Mouse (Mus musculus): Measurements from ENCODE around the gene Tvp23b.

Gene Tvp23b

DNA sequence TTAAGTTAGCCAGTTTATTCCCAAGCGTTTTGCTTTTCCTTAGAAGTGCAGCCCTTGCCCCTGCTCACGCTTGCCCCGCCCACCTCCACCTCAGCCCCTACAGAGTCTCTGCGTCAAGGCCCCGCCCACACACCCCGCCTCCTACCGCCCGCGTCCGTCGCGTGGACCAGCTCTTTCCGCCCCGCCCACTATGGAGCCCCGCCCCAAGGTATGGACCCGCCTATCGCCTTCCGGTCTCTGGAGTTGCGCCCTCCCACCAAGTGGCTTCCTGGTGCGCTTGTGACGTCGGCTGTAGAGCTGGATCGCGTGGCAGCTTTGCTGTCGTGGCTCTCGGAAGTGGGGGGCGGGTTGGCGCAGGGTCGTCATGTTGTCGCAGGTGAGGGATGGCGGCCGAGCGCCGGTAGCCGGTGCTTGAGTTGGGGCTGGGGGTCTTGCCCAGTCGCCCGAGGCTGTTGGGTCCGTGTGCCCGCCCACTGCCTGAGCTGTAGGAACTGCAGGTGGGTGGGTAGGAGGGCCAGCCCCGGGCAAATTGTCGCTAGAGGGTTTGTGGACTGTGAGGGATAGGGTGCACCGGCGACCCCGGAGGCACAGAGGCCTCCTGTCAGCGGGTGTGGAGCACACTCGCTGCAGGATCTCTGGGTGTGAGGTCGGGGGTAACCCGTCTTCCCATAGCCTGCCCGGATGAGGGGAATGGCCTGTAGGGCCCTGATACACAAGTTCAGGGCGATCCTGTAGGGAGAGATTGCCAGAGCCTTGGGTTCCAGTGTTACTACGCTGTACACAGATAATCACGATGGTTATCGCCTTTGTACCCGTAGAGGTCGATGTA is at the start of gene Tvp23b:
Gene Tvp23b (plus strand): TSS at position 236 of the 829 bp plus-strand sequence.
- peak; percentile 96 to 98 for DNase-seq (ENCODE audit: low spot score in 2 of 2)

DNA sequence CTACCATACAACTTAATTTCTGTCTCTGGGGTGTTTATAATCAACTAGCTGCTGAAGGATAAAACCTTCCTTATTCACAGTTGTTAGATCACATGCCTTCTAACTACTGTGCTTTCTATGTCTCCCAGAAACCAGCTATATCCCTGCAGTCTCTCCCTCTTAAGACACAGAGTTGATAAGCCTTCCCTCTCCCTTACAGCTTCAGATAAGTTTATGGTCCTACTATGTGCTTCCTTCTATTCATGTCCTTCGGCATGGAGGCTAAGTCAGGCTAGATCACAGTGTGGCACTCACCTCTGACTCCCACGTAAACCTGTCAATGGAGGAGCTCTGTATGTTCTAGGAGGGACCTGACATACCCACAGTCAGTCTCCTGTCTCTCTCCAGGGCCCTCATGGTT is 48.9 kb upstream of the Tvp23b start:
- no peak for DNase-seq (ENCODE audit: low spot score in 2 of 2)

DNA sequence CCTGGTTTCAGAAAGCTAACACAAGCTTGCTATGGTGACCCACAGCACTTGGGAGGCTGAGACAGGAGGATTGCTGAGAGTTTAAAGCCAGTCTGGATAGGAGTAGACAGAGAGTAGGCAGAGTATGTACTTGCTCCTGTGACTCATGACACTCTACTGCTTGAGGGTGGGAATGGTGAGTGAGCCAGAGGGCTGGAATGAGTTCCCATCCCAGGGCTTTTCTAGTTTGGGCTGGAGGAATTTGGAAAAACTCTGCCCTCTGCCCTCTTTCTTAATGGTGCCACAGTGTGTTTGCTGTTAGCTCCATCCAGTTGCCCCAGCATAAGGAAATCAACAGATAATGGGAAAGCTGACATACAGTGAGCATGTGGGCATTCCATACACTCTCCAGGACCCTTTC is 47.3 kb upstream of the Tvp23b start:
- no peak for DNase-seq (ENCODE audit: low spot score in 2 of 2)

DNA sequence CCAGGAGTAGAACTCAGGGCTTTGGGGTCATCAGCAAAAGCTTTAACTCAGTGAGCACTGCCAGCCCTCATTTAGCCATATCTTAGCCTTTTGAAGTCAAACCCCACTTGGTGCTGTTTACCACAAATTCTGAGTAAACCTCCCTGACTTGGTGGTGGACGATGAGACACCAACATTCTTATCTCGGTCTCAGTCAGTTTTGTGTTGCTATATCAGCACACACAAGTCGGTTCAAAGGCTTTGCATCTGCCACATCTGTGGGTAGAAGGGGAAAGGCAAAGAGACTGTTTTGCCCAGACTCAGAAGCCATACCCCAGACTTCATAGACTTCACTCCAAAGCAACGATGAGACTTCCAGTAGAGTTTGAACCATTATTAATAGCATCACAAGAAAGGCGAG is 34.7 kb upstream of the Tvp23b start:
- no peak for DNase-seq (ENCODE audit: low spot score in 2 of 2)

DNA sequence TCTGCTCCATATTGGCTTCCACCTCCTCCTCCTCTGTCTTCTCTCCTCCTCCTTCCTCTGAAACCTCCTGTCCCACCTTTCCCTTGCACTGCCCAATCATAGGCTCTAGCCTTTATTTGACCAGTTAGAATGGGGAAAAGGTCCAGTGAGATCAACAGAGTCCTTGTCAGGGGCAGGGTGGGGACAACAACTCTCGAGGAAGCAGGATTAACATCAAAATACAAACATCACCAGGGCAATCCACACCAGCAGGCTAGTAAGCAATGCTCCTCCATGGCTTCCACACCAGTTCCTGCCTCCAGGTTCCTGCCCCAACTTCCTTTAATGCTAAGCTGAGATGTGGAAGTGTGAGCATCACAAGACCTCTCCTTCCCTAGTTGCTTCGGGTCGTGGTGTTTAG is 33.5 kb upstream of the Tvp23b start:
- no peak for DNase-seq (ENCODE audit: low spot score in 2 of 2)

DNA sequence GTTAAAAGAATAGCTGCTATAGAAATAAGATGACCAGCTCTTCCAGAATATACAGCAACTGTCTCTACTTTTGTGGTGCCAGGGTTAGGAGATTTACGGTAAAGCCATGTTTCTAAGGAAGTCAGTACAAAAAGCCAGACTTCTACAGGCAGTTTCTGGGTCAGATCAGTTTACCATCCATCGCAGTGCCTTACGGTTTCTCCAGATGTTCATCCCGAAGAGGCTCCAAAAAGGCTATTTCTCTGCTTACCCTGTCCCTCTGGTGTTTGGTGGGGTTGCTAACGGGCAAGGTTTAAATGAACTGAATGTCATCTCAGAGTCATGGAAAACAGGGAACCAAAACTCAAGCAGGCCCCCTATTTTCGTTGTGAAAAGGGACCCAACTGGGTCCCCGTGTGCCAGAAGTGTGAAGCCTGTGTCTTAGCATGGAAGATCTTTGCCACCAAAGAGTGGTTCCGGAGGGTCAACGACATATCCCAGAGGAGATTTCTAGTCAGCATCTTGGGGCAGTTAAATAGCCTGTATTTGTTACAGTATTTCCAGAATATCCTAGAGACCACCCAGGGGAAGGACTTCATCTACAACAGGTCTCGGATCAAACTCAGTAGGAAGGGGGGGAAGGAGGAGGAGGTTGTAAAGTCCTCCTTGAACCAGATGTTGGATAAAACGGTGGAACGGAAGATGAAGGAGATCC is 32.1 kb upstream of the Tvp23b start, which contains the start of gene Fbxw10:
Gene Fbxw10 (plus strand): TSS at position 109 of the 694 bp plus-strand sequence.
- DNase-seq (ENCODE audit: low spot score in 2 of 2): peak in 1 of 2 experiments; percentile 9

DNA sequence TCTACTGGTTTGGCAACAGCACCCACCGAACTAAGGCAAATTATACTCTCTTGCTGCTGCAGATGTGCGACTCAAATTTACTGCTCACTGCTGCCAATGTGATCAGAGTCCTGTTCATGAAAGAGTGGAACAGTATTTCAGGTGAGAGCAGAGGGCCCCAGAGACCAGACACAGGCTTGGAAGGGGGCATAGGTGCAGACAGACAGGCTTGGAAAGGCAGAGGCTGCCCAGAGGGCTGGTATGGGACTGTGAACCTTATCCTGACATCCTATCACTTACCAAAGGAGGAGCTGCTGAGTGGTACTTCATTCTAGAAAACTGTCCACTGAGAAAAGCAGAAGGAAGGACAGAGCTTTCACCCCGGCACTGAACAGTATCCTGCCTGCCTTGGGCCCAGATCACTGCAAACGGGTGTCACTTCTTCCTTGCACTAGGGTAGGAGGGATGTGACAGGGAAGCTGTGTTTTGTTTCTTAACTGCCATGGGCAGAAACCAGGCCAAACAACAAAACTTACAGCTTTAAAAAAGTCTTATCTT is 31.5 kb upstream of the Tvp23b start:
- DNase-seq (ENCODE audit: low spot score in 2 of 2): peak; percentile 1 to 2

DNA sequence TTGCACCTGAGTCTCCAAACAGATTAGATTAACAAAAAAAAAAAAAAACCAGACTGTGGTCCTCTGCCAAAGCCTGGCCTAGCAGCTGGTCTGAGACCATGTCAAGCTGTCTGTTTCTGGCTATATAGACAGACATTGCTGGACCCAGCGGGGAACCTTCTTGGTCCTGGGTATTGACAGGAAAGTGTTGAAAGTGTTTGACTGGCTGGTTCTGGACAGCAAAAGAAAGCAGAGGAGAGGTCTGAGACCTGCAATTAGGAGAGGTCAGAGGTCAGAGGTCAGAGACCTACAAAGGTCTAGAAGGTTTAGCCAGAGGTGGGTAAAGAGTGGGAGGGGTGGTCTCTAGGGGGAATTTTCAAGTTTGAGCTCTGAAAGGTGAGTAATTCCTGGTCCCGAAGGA is 31.0 kb upstream of the Tvp23b start:
- no peak for DNase-seq (ENCODE audit: low spot score in 2 of 2)

DNA sequence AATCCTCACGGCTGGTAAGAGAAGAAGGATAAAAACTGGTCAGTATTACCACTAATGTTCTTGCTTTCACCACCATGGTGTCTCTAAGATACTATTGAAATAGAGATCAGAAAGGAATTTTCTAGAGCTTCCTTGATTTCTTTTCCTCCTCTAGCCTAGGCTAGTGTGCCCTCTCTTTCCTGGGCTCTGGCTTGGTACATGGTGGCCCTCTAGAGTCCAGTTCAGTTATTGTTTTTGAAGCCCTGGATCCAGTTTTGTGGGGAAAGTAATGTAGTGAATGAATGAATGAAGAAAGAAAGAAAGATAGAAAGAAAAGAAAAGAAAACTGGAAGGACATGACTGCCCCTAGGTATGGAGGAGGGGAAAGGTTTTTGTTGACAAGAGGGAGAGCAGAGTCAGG is 28.1 kb upstream of the Tvp23b start:
- DNase-seq (ENCODE audit: low spot score in 2 of 2): no peak

DNA sequence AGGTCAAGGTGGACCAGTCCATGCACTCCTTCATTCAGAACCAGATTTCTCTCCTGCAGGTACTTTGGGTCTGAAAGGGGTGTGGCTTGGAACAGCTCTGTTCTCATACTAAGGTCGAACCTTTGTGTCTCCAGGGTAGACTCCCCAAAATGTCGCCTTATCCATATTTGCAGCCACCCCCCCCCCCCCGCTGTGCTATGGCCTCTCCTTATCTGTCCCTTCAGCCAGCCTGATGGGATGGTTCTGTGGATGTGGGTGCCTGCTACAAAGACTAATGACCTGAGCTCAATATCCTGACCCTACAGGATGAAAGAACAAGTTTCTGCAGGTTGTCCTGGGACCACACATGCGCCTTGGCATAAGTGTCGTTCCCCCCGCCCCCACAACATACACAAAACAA is 25.9 kb upstream of the Tvp23b start:
- no peak for DNase-seq (ENCODE audit: low spot score in 2 of 2)

DNA sequence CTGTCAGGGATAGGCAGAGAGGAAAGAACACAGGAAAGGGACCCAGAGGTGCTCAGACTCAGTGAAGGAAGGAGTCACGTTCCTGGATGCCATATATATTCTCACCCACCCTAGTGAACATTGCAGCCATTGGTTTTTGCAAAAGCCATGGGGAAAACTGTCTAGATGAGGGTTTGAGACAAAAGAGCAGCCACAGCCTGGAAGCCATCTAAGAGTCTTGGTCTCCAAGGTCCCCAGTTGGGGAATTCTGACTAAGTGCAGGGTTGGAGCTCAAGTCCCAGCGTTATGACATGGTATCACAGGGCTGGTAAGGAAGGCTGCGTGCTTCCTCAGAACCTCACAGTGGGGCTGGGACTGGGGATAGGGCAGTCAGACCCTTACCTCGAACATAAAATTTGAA is 13.7 kb upstream of the Tvp23b start:
- DNase-seq (ENCODE audit: low spot score in 2 of 2): no peak

DNA sequence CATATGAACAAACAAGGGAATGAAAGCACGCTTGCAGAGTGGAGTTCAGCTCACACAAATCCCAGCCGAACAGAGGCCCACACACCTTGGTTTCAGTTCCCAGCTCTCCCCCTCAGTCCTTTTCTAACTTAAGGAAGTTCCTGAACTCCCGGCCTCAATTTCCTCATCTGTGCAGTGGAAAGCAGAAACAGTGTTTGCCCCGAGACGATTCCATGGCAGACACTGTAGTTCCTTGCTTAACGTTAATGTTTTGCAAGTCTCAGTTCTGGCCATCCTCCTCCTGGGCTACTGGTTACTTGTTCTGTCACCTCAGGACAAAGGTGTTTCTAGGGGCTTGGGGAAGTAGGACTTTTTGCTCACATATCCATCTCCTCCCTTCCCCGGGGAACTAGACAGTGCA is 12.6 kb upstream of the Tvp23b start:
- no peak for DNase-seq (ENCODE audit: low spot score in 2 of 2)

DNA sequence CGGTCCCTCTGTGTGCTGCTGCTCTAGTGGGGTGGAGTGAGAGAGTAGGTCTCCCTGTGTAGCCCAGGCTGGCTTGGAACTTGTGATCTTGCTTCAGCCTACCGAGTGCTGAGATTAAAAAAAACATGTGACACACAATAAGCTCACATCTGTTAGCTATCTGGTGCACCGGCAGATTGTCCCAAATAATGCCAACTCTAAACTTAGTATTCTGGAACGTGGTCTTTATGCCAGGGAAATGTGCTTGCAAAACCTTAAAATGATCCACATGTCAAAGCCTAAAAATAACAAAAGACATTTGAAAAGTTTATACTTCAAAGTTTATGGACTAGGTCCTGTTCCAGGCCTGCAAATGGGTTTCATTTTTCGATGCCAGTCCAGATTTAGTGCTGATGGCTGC is 10.1 kb upstream of the Tvp23b start:
- no peak for DNase-seq (ENCODE audit: low spot score in 2 of 2)

DNA sequence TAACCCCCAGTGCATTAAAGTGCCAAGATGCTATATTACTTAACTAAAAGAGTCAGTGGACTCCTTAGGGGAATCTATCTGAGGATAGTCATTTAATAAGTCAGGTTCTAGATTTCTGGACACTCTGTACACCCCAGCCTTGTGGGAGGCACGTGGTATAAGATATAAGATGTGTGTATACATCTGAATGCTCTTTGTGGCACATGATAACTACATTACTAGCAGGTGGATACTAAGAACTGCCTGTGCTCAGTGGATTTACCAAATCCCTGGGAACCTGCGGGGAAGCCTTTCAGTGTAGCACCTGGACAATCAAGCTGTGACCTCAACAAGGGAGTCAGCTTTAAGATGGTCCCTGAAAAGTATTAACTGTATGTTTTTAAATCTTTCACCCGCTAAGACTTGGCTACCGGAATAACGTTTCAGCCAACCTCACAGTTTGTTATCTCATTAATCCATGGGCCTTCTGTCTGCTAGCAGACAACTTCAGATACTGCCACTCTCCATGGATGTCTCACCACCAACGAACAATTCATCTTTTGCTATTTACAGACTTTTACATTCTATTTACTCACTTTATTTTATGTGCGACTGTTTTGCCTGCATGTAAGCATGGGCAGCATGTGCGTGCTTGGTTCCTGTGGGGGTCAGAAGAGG is 9.4 kb upstream of the Tvp23b start:
- no peak for DNase-seq (ENCODE audit: low spot score in 2 of 2)

DNA sequence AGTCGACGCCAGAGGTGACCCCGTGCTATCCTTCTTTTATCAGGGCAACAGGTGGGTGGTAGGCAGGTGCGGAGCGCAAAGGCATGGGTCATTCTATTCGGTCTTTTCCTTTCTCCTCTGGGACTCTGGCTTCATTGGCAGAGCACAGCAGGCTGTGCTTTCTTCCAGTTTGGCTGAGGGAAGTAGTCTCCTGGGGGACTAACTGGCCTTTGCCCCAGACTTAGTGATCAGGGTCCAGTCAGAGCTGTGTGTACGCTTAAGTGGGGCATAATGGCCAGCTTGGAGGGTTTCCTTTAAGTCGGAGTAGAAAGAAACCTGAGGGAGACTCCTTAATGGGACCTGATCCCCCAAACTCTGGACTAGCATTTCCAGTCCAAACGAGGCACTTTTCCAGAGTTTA is 5.8 kb upstream of the Tvp23b start:
- no peak for DNase-seq (ENCODE audit: low spot score in 2 of 2)

DNA sequence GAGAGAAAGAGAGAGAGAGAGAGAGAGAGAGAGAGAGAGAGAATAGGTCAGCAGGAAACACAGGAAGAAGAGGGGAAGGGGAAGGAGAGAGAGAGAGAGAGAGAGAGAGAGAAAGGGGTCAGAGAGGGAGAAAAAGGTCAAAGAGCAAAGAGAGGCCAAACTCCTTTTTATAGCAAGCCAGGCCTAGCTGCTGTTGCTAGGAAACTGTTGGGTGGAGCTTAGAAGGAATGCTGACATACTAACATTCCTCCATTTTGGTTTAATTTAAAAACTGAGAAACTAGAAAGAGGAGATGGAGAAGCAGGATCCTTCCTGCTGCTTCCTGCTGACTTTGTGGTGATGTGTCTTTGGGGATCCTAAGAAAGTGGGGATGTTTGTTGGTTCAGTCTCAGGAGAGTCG is 3.6 kb upstream of the Tvp23b start:
- DNase-seq (ENCODE audit: low spot score in 2 of 2): no peak

DNA sequence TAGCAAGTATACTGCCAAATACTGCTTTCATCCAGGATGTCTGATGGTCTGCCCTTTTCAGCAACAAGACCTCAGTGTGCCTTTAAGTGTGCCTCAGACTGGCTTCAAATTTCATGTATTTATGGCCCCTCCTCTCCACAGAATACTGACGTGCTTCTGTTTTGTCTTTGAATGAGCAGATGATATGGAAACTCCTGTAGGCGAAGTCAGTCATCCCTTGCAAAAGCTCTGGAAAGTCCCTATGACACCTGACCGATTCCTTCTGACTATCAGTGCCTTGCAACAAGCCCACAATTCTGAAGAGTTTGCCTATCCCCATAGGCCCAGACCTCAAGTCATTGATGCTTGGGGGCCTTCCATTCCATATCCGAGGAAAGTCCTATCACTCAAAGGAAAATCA is 2.8 kb upstream of the Tvp23b start:
- DNase-seq (ENCODE audit: low spot score in 2 of 2): no peak

DNA sequence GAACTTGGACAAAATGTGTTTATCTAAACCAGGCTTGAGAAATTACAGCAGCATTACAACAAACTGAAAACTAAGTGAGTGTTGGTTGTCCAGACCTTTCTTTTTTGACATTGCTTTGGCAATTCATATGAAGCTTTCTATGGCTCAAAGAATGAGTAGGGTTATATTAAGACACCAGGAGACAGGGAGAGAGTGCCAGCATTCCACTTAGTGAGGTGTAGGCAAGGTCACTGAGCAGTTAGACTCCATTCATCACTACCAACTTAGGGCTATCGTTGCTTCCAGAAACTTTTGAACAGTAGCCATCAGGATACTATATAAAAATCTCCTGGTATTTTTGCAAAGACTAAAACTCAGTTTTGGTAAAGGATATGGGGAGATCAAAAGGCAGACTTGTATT is 1.9 kb upstream of the Tvp23b start:
- DNase-seq (ENCODE audit: low spot score in 2 of 2): no peak

DNA sequence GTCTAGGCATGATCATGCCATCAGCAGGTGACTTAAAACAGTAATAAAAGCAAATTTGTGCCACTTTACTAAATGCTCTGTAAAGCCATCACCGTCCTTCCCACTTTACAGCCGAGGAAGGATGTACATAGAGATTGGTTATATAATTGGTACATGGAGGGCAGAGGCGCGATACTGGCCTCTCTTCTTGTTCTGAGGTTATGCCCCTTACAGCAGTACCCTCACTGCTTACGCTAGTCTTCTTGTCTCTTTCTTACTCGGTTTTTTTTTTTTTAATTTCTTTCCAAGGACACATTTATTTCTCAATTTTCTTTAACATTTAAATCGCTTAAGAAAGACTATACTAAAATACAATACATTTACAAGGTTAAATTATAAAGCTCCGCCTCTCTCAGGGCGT is 527 bp upstream of the Tvp23b start:
- DNase-seq (ENCODE audit: low spot score in 2 of 2): no peak

DNA sequence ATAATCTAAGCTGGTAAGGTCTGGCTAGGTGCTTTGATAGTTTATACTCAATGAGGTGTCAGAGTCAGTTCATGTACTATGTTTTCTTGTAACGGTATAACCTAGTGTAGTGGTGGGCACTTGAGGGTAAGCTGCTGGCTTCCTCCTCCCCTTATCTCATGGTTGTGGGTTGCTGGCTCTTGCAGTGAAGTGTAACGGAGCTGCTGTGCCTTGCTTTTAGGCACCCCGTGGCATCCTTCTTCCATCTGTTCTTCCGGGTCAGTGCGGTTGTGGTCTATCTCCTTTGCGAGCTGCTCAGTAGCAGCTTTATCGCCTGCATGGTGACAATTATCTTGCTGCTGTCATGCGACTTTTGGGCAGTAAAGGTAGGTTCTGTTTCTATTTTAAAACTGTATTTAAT is 4.2 kb downstream of the Tvp23b start:
- no peak for DNase-seq (ENCODE audit: low spot score in 2 of 2)

DNA sequence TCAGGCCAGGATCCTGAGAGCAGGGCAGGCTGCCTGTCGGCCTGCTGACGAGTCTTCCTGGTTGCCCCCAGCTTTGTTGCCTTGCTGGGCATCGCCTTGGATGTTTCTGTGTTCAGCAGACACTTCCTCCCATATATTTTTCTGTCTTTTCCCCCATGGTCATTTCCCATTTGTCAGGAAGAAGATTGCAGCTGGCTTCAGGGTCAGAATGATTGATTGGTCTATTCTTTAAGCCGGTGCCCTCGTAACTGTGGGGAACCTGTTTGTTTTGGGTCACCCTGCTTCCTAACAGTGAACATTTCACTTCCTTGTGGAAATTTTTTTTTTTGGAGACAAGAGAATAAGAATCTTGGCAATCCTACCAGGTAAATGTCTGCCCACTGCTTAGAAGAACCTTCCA is 6.1 kb downstream of the Tvp23b start:
- DNase-seq (ENCODE audit: low spot score in 2 of 2): no peak

DNA sequence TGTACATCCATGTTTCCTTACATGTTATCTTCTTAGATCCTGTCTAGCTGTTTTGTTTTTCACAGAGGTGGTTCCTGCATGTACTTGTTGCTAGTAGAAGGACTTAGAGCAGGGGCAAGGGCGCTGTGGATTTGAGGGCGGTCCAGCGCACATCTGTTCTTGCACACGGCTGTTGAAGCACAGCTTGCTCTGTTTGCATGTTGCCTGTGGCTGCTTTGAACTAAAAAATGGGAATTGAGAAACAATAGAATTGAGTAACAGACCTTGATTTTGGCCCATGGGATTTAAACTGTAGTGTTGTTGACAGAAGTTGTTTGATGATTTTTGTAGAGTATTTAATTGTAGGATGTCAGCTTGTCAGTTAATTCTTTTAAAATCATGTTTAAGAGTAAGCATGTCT is 11.5 kb downstream of the Tvp23b start:
- no peak for DNase-seq (ENCODE audit: low spot score in 2 of 2)

DNA sequence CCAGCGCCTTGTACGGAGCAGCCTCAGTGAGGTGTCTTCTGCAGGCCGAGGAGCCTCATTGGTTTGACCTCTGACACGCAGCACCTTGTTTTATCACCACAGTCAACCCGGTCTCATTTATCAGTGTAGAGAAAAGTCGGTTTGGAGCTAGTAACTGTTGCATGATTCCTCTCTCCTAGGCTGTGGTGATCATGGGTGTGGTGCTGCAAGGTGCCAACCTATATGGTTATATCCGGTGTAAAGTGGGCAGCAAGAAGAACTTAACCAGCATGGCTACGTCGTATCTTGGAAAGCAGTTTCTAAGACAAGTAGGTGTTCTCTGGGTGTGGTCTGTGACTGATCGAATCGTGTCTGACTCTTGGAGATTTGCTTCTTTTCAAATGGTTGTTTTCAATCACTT is 12.5 kb downstream of the Tvp23b start:
- DNase-seq (ENCODE audit: low spot score in 2 of 2): no peak

Measured in natural killer cell, adult 2 months (primary cell).